Mouse (Mus musculus): ENCODE results near the gene Wdr47.

- no peak for TF ChIP-seq MAFK (IDR thresholded peaks at IDR 0.05; ENCODE audit: insufficient read depth, low read depth, low read length)
- TF ChIP-seq ZNF384 (IDR thresholded peaks at IDR 0.05; ENCODE audit: low read depth, low read length): no peak
These were observed 98.9 kb downstream of the Wdr47 start for GRCm38 (mm10) chr3:108689979-108690378.

Measured in ES-E14 (cell line).